Mouse (Mus musculus) midbrain, postnatal 0 days (tissue): ENCODE measurements at regions not wholly inside any gene's neighbourhood (a gene's known extent, or its start where the extent isn't known, plus 50 kb on each side); places are given as distances from the start of the nearest gene placed in this dataset.

Experiments
- ATAC-seq: fragments of 200-750 bp; cut with Nextera tagmentation; 2 replicates; pipeline ENCODE4 v1.8.0; 2017; ENCODE audit warnings: moderate number of reproducible peaks, mild to moderate bottlenecking, moderate TSS enrichment, moderate library complexity; ENCODE audit not compliant: low FRiP score
- DNase-seq: peaks from one replicate; pipeline ENCODE4 v3.0.0-alpha.2; 2015; ENCODE audit warnings: low spot score
- H3K27ac ChIP-seq: fragments of 300-500 bp; sonication (generic); 2 replicates; pipeline ENCODE4 v1.5.1; 2014; ENCODE audit warnings: low read depth, mild to moderate bottlenecking, low read length, mixed read lengths
- H3K27me3 ChIP-seq: fragments of 300-500 bp; sonication (generic); 2 replicates; pipeline ENCODE4 v1.6.1; 2014; ENCODE audit warnings: low read length, control low read depth, mixed read lengths; ENCODE audit not compliant: insufficient read depth
- H3K36me3 ChIP-seq: fragments of 300-500 bp; sonication (generic); 2 replicates; pipeline ENCODE4 v1.6.1; 2014; ENCODE audit warnings: low read length, control low read depth, mixed read lengths; ENCODE audit not compliant: insufficient read depth
- H3K4me1 ChIP-seq: fragments of 300-500 bp; sonication (generic); 2 replicates; pipeline ENCODE4 v1.6.1; 2014; ENCODE audit warnings: mild to moderate bottlenecking, control low read depth, antibody characterized with exemption, low read length, mixed read lengths; ENCODE audit not compliant: insufficient read depth
- H3K4me2 ChIP-seq: fragments of 300-500 bp; sonication (generic); 2 replicates; pipeline ENCODE4 v1.6.1; 2014; ENCODE audit warnings: low read depth, mild to moderate bottlenecking, low read length, mixed read lengths; ENCODE audit not compliant: poor library complexity, severe bottlenecking
- H3K4me3 ChIP-seq: fragments of 300-500 bp; sonication (generic); 2 replicates; pipeline ENCODE4 v1.5.1; 2014; ENCODE audit warnings: low read depth, mild to moderate bottlenecking, low read length, moderate library complexity
- H3K9ac ChIP-seq: fragments of 300-500 bp; sonication (generic); replicated peaks from 2 replicates; pipeline ENCODE4 v1.6.1; 2014; ENCODE audit warnings: mild to moderate bottlenecking, low read length, moderate library complexity, mixed read lengths; ENCODE audit not compliant: poor library complexity, severe bottlenecking
- H3K9me3 ChIP-seq: fragments of 300-500 bp; sonication (generic); 2 replicates; pipeline ENCODE4 v1.6.1; 2016; ENCODE audit warnings: low read length, control low read depth
- CTCF ChIP-seq: IDR thresholded peaks from 2 replicates; pipeline ENCODE4 v1.5.1; 2016; ENCODE audit warnings: antibody characterized with exemption, mild to moderate bottlenecking
- WGBS: fragments of 180-500 bp; shearing (Covaris S2); extraction: QIAGEN DNeasy Blood & Tissue Kit; methylation state at CpG from one replicate; pipeline ENCODE4 v1.1.7; 2014; 5-methylcytosine and 5-hydroxymethylcytosine counted together

- WGBS = 72% methylated on average over 7 of the region's 7 CpGs
- Histone ChIP-seq H3K4me2 (no peak overlapping the region), H3K4me3 (no peak overlapping the region), H3K9ac (no peak overlapping the region), H3K27ac (no peak overlapping the region), H3K36me3 (no peaks in the 10 kb centered on the region), H3K4me1 (no peaks in the 10 kb centered on the region), H3K27me3 (no peaks in the 10 kb centered on the region), H3K9me3 (no peaks in the 10 kb centered on the region)
- no peak for ATAC-seq
- DNase-seq = peak; percentile 34
- TF ChIP-seq CTCF = no peak
Measured at GRCm38 (mm10) chr7:117146809-117147208, 234.0 kb upstream of the Xylt1 start.

- Histone ChIP-seq H3K27me3 (no peaks in the 10 kb centered on the region), H3K4me3 (no peak overlapping the region), H3K9me3 (no peaks in the 10 kb centered on the region), H3K36me3 (no peaks in the 10 kb centered on the region), H3K27ac (no peak overlapping the region), H3K9ac (no peak overlapping the region), H3K4me2 (no peak overlapping the region), H3K4me1 (no peaks in the 10 kb centered on the region)
- no peak for TF ChIP-seq CTCF
- DNase-seq = no peak
- 48% methylated on average over 8 of the region's 8 CpGs for WGBS
- no peak for ATAC-seq
Measured at GRCm38 (mm10) chr7:117150355-117150754, 230.4 kb upstream of the Xylt1 start.

GRCm38 (mm10) chr7:117153826-117154550 is 226.8 kb upstream of the Xylt1 start:
- Histone ChIP-seq H3K27me3 (no peaks in the 10 kb centered on the region), H3K4me2 (no peak overlapping the region), H3K9ac (no peak overlapping the region), H3K36me3 (no peaks in the 10 kb centered on the region), H3K27ac (no peak overlapping the region), H3K4me1 (no peaks in the 10 kb centered on the region), H3K9me3 (no peaks in the 10 kb centered on the region), H3K4me3 (no peak overlapping the region)
- no peak for ATAC-seq
- DNase-seq = no peak
- 80% methylated on average over 5 of the region's 5 CpGs for WGBS
- TF ChIP-seq CTCF = no peak

GRCm38 (mm10) chr7:117161193-117161908 is 219.4 kb upstream of the Xylt1 start:
- Histone ChIP-seq H3K27me3 (no peaks in the 10 kb centered on the region), H3K9ac (no peak overlapping the region), H3K4me2 (no peak overlapping the region), H3K27ac (no peak overlapping the region), H3K4me1 (no peaks in the 10 kb centered on the region), H3K4me3 (no peak overlapping the region), H3K9me3 (no peaks in the 10 kb centered on the region), H3K36me3 (no peaks in the 10 kb centered on the region)
- ATAC-seq (no peak), DNase-seq (peak; percentile 11)
- WGBS = 60% methylated on average over 3 of the region's 3 CpGs
- TF ChIP-seq CTCF = no peak

DNA sequence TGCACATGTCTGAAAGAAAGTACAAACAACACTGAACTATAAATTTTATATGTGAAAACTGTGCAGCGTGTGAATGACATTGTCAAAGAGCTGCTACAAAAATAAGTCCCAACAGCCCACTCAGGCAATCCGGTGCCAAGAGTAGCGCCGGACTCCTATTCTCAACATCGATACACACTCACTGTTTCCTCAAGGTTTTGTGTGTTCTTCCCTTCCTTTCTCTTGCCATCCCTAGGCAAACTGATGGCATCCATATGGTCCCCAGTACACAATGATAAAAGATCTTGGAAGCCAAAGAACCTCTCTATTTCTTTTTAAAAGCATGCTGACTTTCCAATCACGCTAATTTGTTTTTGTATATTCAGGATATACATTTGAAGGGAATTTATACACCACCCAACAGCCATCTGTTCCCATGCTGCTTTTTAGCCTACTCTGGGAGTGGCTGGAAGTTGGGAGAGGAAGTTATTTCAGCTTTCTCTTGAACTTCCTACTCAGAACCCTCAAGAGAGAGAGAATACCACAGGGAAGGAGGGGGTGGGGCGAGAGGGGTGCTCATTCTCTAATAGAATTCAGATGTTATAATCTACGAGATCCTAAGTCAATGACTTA is 205.9 kb upstream of the Xylt1 start:
- Histone ChIP-seq H3K36me3 (no peaks in the 10 kb centered on the region), H3K9ac (no peak overlapping the region), H3K27me3 (no peaks in the 10 kb centered on the region), H3K4me2 (no peak overlapping the region), H3K9me3 (no peaks in the 10 kb centered on the region), H3K4me1 (no peaks in the 10 kb centered on the region), H3K4me3 (no peak overlapping the region), H3K27ac (no peak overlapping the region)
- no peak for TF ChIP-seq CTCF
- WGBS = 86% methylated on average over 8 of the region's 8 CpGs
- ATAC-seq (no peak), DNase-seq (no peak)

- Histone ChIP-seq H3K9me3 (no peaks in the 10 kb centered on the region), H3K27ac (no peak overlapping the region), H3K4me1 (no peaks in the 10 kb centered on the region), H3K4me3 (no peak overlapping the region), H3K36me3 (no peaks in the 10 kb centered on the region), H3K27me3 (no peaks in the 10 kb centered on the region), H3K9ac (no peak overlapping the region), H3K4me2 (no peak overlapping the region)
- TF ChIP-seq CTCF = no peak
- WGBS = 56% methylated on average over 1 of the region's 1 CpGs
- no peak for ATAC-seq
- DNase-seq = no peak
Measured at GRCm38 (mm10) chr7:117184011-117184410, 196.8 kb upstream of the Xylt1 start.
